12 mouse cellular contexts compared by ENCODE assay signal in the genomic region with DNA sequence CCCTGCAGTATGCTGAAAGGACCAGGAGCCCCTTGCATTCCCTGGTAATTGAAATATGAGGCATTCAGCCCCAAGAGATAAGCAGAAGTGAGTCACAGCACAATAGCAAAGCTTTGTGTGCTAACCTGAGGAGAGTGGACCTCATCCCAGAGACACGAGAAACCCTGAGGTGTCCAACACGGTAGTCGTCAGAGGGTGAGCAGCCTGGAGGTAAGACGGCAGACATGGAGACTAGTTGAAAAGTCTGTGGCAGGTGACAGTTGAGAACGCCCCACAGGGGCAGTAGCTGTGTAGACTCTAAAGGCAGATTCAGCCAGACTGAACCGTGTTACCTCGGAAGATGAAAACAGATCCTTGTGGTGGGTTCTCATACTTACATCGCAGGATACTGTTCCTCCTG.
"Had no signal": no experiment of that assay in that cellular context is flagged by ENCODE, and none has a peak within 500 bp of the region (broad histone marks: within the 10 kb centered on the region; RNA-seq: fewer than 3 reads in every experiment).

No protein-coding gene starts in this region.

- DNase-seq: left cerebral cortex, postnatal 4 days; liver; liver, embryonic 13.5 days; liver, postnatal 0 days; lung, adult 18-20 months; lung, adult 2 months; lung, embryonic 14.5 days; lung, postnatal 10 days; lung, postnatal 14 days; lung, postnatal 36 days; lung, postnatal 4 days; midbrain, embryonic 14.5 days had no signal
